Mouse (Mus musculus): Measurements from ENCODE around the gene Nup107. TPM values are rescaled to one million over a fixed set of nuclear protein-coding genes. Genes with fewer than 3 reads are reported as not detected.

The Nup107 gene
- polyA plus RNA-seq, 1 experiment from 2014 or later: 87.6 TPM

- no peaks in the 10 kb centered on the region for H3K27me3 ChIP-seq (ENCODE audit: control insufficient read depth, insufficient read depth, low read length)
- H3K27ac ChIP-seq (ENCODE audit: low read depth, low read length): no peak overlapping the region
- H3K9me3 ChIP-seq (ENCODE audit: control insufficient read depth, low read length): no peaks in the 10 kb centered on the region
- DNase-seq (ENCODE audit: low spot score) (no peak), ATAC-seq (ENCODE audit: insufficient read depth, low FRiP score, low TSS enrichment) (no peak)
- H3K36me3 ChIP-seq (ENCODE audit: control insufficient read depth, insufficient read depth, low read length): peaks cover under 1% of the 10 kb centered on the region; the same call in 1 of the 2 replicates
- H3K4me1 ChIP-seq (ENCODE audit: control insufficient read depth, insufficient read depth, low read length): no peaks in the 10 kb centered on the region
- H3K9ac ChIP-seq (ENCODE audit: low read length): no peak overlapping the region
- 93% methylated on average over 8 of the region's 8 CpGs for WGBS
- H3K4me3 ChIP-seq (ENCODE audit: low read depth, low read length): no peak overlapping the region
- no peak overlapping the region for H3K4me2 ChIP-seq (ENCODE audit: low read depth)
These were observed 19.1 kb upstream of the Nup107 start for GRCm38 (mm10) chr10:117811555-117811954.

DNA sequence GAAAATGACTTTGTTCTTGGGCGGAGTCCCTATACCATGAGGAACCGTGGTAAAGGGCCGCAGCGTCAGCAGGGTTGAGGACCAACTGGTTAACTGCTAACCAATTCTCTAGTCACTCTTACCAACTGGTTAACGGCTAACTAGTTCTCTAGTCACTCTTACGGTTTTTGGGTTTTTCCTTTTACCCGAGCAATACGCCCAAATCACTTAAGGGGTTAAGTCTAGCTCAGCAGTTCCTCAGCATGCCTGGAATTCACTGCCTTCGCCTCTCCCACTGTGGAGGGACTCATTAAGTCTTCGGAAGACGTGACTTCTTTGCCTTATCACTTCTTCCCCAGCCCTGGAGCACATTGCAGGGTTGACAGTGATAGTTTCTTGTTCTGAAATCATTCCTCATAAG lies 18.0 kb upstream of the Nup107 start:
- no peak for ATAC-seq (ENCODE audit: insufficient read depth, low FRiP score, low TSS enrichment)
- no peaks in the 10 kb centered on the region for H3K4me1 ChIP-seq (ENCODE audit: control insufficient read depth, insufficient read depth, low read length)
- H3K27me3 ChIP-seq (ENCODE audit: control insufficient read depth, insufficient read depth, low read length): no peaks in the 10 kb centered on the region
- no peak overlapping the region for H3K27ac ChIP-seq (ENCODE audit: low read depth, low read length)
- no peaks in the 10 kb centered on the region for H3K9me3 ChIP-seq (ENCODE audit: control insufficient read depth, low read length)
- DNase-seq (ENCODE audit: low spot score): no peak
- no peak overlapping the region for H3K4me2 ChIP-seq (ENCODE audit: low read depth)
- no peaks in the 10 kb centered on the region; the same call in 1 of the 2 replicates for H3K36me3 ChIP-seq (ENCODE audit: control insufficient read depth, insufficient read depth, low read length)
- no peak overlapping the region for H3K9ac ChIP-seq (ENCODE audit: low read length)
- WGBS: 85% methylated on average over 11 of the region's 11 CpGs
- H3K4me3 ChIP-seq (ENCODE audit: low read depth, low read length): no peak overlapping the region

DNA sequence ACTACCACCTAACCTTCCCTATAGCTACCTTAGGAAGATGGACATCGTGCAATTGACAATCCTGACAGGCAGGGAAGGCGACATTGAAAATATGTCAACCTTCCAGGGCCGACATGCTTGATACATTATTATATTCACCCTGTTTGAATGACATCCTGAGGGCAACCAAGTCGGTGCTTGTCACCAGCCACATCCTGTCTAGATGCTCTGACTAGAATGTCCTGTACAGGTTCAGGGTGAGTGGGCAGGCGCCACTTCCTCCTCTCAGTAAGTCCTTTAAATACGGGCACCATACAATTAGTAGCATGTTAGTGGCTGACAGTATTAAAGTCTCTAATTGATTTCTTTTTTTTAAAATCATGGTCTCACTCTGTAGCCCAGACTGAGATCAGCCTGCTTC lies 15.6 kb upstream of the Nup107 start:
- WGBS: 90% methylated on average over 6 of the region's 6 CpGs
- Histone ChIP-seq H3K4me1 (ENCODE audit: control insufficient read depth, insufficient read depth, low read length) (no peaks in the 10 kb centered on the region), H3K4me2 (ENCODE audit: low read depth) (no peak overlapping the region), H3K9ac (ENCODE audit: low read length) (no peak overlapping the region), H3K27ac (ENCODE audit: low read depth, low read length) (no peak overlapping the region), H3K27me3 (ENCODE audit: control insufficient read depth, insufficient read depth, low read length) (no peaks in the 10 kb centered on the region), H3K4me3 (ENCODE audit: low read depth, low read length) (no peak overlapping the region), H3K36me3 (ENCODE audit: control insufficient read depth, insufficient read depth, low read length) (no peaks in the 10 kb centered on the region; the same call in 1 of the 2 replicates), H3K9me3 (ENCODE audit: control insufficient read depth, low read length) (no peaks in the 10 kb centered on the region)
- no peak for ATAC-seq (ENCODE audit: insufficient read depth, low FRiP score, low TSS enrichment)
- DNase-seq (ENCODE audit: low spot score): no peak

DNA sequence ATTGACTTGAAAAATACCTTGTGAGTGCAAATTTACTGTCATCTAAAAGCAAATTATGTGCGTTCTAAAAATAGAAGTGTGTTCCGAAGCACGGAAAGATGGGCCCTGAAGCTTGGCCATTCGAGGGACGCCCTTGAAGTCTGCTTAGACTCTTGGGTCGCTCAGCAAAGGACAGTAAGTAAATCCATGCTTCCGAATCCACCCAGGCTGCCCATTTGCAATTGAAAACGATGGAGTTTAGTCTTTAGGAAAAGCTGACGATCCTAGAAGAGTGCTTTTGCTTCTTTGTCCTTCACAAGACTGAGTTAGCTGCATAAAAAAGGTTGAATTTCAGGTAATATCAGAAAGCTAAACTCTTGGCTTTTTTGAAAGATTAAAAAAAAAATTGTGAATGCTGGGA lies 13.4 kb upstream of the Nup107 start:
- no peak for ATAC-seq (ENCODE audit: insufficient read depth, low FRiP score, low TSS enrichment)
- 56% methylated on average over 9 of the region's 9 CpGs for WGBS

DNA sequence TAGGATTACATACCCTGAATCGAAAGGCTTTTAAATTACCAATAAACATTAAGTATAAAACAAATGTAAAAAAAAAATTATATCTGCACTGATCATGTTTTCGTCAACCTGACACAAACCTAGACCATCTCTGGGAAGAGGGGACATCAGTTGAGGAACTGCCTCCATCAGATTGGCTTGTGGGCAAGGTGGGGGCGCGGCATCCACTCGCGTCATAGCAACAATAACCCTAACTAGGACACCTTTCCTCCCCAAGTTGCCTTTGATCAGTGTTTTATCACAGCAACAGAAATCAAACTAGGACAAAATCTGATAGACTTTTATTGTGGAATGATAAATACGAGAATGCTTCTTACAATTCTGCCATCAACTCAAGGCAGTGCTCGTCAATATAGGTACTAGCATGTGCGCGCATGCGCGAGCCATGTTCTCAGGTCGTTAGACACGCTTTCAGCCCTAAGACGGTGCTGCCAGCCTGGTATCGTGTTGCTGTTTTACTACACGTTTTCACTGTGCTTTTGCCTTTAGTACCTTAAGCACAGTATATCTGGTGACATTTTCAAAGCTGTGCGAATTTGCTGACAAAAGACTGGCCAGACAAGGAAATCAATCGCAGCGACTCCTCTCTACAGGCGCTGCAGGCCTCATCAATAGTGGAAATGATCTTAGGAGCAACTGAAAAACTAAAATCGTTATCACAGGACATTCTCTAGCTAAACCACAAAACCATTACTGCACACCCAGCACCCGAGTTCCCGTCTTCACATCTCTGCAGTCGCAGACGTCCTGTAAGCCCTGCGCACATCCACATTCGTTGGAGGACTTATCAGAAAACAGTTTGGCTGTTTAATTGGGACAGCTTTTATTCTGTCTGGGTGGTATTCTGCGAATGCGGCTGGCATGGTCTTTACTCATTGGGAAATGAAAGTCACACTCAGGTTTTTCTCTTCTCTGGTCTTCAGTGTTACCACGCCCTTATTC lies 11.7 kb upstream of the Nup107 start:
- no peak for ATAC-seq (ENCODE audit: insufficient read depth, low FRiP score, low TSS enrichment)
- H3K4me3 ChIP-seq (ENCODE audit: low read depth, low read length): no peak overlapping the region
- H3K27me3 ChIP-seq (ENCODE audit: control insufficient read depth, insufficient read depth, low read length): no peaks in the 10 kb centered on the region
- H3K36me3 ChIP-seq (ENCODE audit: control insufficient read depth, insufficient read depth, low read length): no peaks in the 10 kb centered on the region
- WGBS: 93% methylated on average over 31 of the region's 31 CpGs
- no peak overlapping the region for H3K27ac ChIP-seq (ENCODE audit: low read depth, low read length)
- no peaks in the 10 kb centered on the region for H3K4me1 ChIP-seq (ENCODE audit: control insufficient read depth, insufficient read depth, low read length)
- DNase-seq (ENCODE audit: low spot score): no peak
- H3K9me3 ChIP-seq (ENCODE audit: control insufficient read depth, low read length): no peaks in the 10 kb centered on the region
- no peak overlapping the region for H3K4me2 ChIP-seq (ENCODE audit: low read depth)
- no peak overlapping the region for H3K9ac ChIP-seq (ENCODE audit: low read length)

More for the DNA sequence above, 13.4 kb upstream of the Nup107 start:
- Histone ChIP-seq H3K36me3 (ENCODE audit: control insufficient read depth, insufficient read depth, low read length) (no peaks in the 10 kb centered on the region), H3K4me2 (ENCODE audit: low read depth) (no peak overlapping the region), H3K27ac (ENCODE audit: low read depth, low read length) (no peak overlapping the region), H3K4me1 (ENCODE audit: control insufficient read depth, insufficient read depth, low read length) (no peaks in the 10 kb centered on the region), H3K9me3 (ENCODE audit: control insufficient read depth, low read length) (no peaks in the 10 kb centered on the region), H3K9ac (ENCODE audit: low read length) (no peak overlapping the region), H3K4me3 (ENCODE audit: low read depth, low read length) (no peak overlapping the region), H3K27me3 (ENCODE audit: control insufficient read depth, insufficient read depth, low read length) (no peaks in the 10 kb centered on the region)
- no peak for DNase-seq (ENCODE audit: low spot score)

DNA sequence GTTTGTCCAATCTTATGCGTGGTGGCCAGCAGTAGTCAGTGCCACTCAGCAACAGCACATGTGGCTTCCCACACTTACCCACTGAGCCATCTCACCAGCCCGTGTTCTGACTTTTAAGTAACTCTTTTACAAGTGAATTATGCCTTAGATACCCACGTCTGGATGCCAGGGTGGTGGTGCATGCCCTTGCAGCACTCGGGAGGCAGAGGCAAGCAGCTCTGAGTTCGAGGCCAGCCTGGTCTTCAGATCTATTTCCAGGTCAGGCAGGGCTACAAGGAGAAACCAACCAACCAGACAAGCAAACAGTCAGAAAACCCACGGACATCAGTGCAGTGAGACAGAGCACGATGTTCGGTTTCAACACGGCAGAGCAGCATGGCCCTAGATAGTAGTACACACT lies 9.4 kb upstream of the Nup107 start:
- Histone ChIP-seq H3K4me1 (ENCODE audit: control insufficient read depth, insufficient read depth, low read length) (no peaks in the 10 kb centered on the region), H3K9me3 (ENCODE audit: control insufficient read depth, low read length) (no peaks in the 10 kb centered on the region), H3K4me2 (ENCODE audit: low read depth) (no peak overlapping the region), H3K27ac (ENCODE audit: low read depth, low read length) (no peak overlapping the region), H3K27me3 (ENCODE audit: control insufficient read depth, insufficient read depth, low read length) (no peaks in the 10 kb centered on the region), H3K4me3 (ENCODE audit: low read depth, low read length) (no peak overlapping the region), H3K36me3 (ENCODE audit: control insufficient read depth, insufficient read depth, low read length) (no peaks in the 10 kb centered on the region), H3K9ac (ENCODE audit: low read length) (no peak overlapping the region)
- 94% methylated on average over 9 of the region's 9 CpGs for WGBS
- ATAC-seq (ENCODE audit: insufficient read depth, low FRiP score, low TSS enrichment) (no peak), DNase-seq (ENCODE audit: low spot score) (no peak)

DNA sequence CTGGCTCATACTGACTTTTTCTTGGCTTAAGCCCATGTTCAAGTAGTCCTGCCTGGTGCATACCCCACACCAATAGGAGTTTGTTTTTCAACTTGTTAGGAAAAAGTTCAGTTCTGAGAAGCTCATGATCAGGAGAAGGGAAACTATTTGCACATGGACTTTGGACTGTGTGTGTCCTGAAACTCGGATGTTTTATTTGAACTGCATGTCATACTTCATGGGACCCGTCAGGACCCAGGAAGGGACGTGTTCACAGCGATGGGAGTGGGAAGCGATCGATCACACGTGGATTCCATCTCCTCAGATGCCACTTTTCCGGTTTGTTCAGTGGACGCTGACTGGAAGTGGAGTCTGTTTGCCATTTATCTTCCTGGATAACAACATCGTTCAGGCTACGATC lies 7.3 kb upstream of the Nup107 start:
- DNase-seq (ENCODE audit: low spot score) (no peak), ATAC-seq (ENCODE audit: insufficient read depth, low FRiP score, low TSS enrichment) (no peak)
- H3K9ac ChIP-seq (ENCODE audit: low read length): no peak overlapping the region
- H3K27ac ChIP-seq (ENCODE audit: low read depth, low read length): no peak overlapping the region
- no peaks in the 10 kb centered on the region for H3K27me3 ChIP-seq (ENCODE audit: control insufficient read depth, insufficient read depth, low read length)
- H3K36me3 ChIP-seq (ENCODE audit: control insufficient read depth, insufficient read depth, low read length): no peaks in the 10 kb centered on the region
- H3K9me3 ChIP-seq (ENCODE audit: control insufficient read depth, low read length): no peaks in the 10 kb centered on the region
- no peak overlapping the region for H3K4me2 ChIP-seq (ENCODE audit: low read depth)
- no peaks in the 10 kb centered on the region for H3K4me1 ChIP-seq (ENCODE audit: control insufficient read depth, insufficient read depth, low read length)
- H3K4me3 ChIP-seq (ENCODE audit: low read depth, low read length): no peak overlapping the region
- 92% methylated on average over 11 of the region's 11 CpGs for WGBS

- H3K4me1 ChIP-seq (ENCODE audit: control insufficient read depth, insufficient read depth, low read length): no peaks in the 10 kb centered on the region
- 85% methylated on average over 6 of the region's 6 CpGs for WGBS
- no peak overlapping the region for H3K4me2 ChIP-seq (ENCODE audit: low read depth)
- DNase-seq (ENCODE audit: low spot score): no peak
- no peak for ATAC-seq (ENCODE audit: insufficient read depth, low FRiP score, low TSS enrichment)
- no peak overlapping the region for H3K27ac ChIP-seq (ENCODE audit: low read depth, low read length)
- no peaks in the 10 kb centered on the region for H3K9me3 ChIP-seq (ENCODE audit: control insufficient read depth, low read length)
- H3K4me3 ChIP-seq (ENCODE audit: low read depth, low read length): no peak overlapping the region
- no peaks in the 10 kb centered on the region for H3K27me3 ChIP-seq (ENCODE audit: control insufficient read depth, insufficient read depth, low read length)
- no peak overlapping the region for H3K9ac ChIP-seq (ENCODE audit: low read length)
- no peaks in the 10 kb centered on the region for H3K36me3 ChIP-seq (ENCODE audit: control insufficient read depth, insufficient read depth, low read length)
These were observed 6.0 kb upstream of the Nup107 start for GRCm38 (mm10) chr10:117798436-117799035.

DNA sequence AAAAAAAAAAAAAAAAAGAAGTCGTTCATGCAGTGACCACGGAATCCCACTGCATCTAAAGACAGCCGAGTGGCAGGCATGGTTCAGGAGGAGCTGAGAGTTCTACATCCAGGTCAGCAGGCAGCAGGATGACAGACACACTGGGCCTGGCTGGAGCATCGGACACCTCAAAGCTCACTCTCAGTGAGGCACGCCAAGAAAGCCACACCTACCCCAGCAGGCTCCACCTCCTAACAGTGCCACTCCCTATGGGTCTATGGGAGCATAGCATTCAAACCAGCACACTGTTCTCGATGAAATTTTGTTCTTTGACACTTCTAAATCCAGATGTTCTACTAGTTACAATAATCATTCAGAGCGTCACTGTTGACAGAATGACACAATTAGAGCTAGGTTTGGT lies 5.2 kb upstream of the Nup107 start:
- ATAC-seq (ENCODE audit: insufficient read depth, low FRiP score, low TSS enrichment): no peak
- no peak for DNase-seq (ENCODE audit: low spot score)
- Histone ChIP-seq H3K4me3 (ENCODE audit: low read depth, low read length) (no peak overlapping the region), H3K9ac (ENCODE audit: low read length) (no peak overlapping the region), H3K27me3 (ENCODE audit: control insufficient read depth, insufficient read depth, low read length) (no peaks in the 10 kb centered on the region), H3K36me3 (ENCODE audit: control insufficient read depth, insufficient read depth, low read length) (no peaks in the 10 kb centered on the region), H3K27ac (ENCODE audit: low read depth, low read length) (no peak overlapping the region), H3K4me2 (ENCODE audit: low read depth) (no peak overlapping the region), H3K4me1 (ENCODE audit: control insufficient read depth, insufficient read depth, low read length) (no peaks in the 10 kb centered on the region), H3K9me3 (ENCODE audit: control insufficient read depth, low read length) (no peaks in the 10 kb centered on the region)
- 83% methylated on average over 6 of the region's 7 CpGs for WGBS
